Mouse (Mus musculus) colon, adult 2 months (tissue): ENCODE measurements around the gene Kntc1. TPM values are rescaled to one million over a fixed set of nuclear protein-coding genes. Genes with fewer than 3 reads are reported as not detected.

Experiments
- polyA plus RNA-seq: library from polyadenylated mRNA; depleted of rRNA; stranded (reverse); fragments of >200 nt; gene quantifications from 2 replicates; pipeline ENCODE4 v1.2.3, GENCODE M21; 2012; rRNA removed

The Kntc1 gene
- 1.2 and 2.1 TPM in 2 replicates for polyA plus RNA-seq

GRCm38 (mm10) chr5:123749065-123750064 is at the start of gene Kntc1, which contains the start of gene Rsrc2:
TSS of gene Kntc1 (plus strand) at chr5:123749716.
TSS of gene Rsrc2 (minus strand) at chr5:123749414.

GRCm38 (mm10) chr5:123720328-123721311 is 28.9 kb upstream of the Kntc1 start, which contains the start of gene Zcchc8:
TSS of gene Zcchc8 (minus strand) at chr5:123721100.

GRCm38 (mm10) chr5:123865365-123865764 is 115.8 kb downstream of the Kntc1 start, which contains the start of gene Hcar2:
TSS of gene Hcar2 (minus strand) at chr5:123865499.

Other genes starting within 250 kb of the Kntc1 start
- 0.33 TPM in 1 of 2 replicates, not detected in the other for gene B3gnt4, start 239.3 kb upstream of the Kntc1 start, polyA plus RNA-seq
- gene Diablo, start 225.5 kb upstream of the Kntc1 start, polyA plus RNA-seq, result 37.9 and 38.2 TPM in 2 replicates
- 19.5 and 21.7 TPM in 2 replicates for gene Gm49027, start 224.2 kb upstream of the Kntc1 start, polyA plus RNA-seq
- 8.8 and 11.2 TPM in 2 replicates for gene Vps33a, start 176.7 kb upstream of the Kntc1 start, polyA plus RNA-seq
- 12.9 and 13.1 TPM in 2 replicates for gene Clip1, start 65.1 kb upstream of the Kntc1 start, polyA plus RNA-seq
- 24.9 and 25.6 TPM in 2 replicates for gene Zcchc8, start 28.6 kb upstream of the Kntc1 start, polyA plus RNA-seq
- 8.2 and 13.1 TPM in 2 replicates for gene Rsrc2, start 302 bp upstream of the Kntc1 start, polyA plus RNA-seq
- 1.1 and 1.7 TPM in 2 replicates for gene Hcar2, start 115.8 kb downstream of the Kntc1 start, polyA plus RNA-seq
- 3.9 and 4.3 TPM in 2 replicates for gene Hcar1, start 130.3 kb downstream of the Kntc1 start, polyA plus RNA-seq
- 15.2 and 17.9 TPM in 2 replicates for gene Denr, start 157.5 kb downstream of the Kntc1 start, polyA plus RNA-seq
- not detected in 2 replicates for gene Gm43518, start 177.7 kb downstream of the Kntc1 start, polyA plus RNA-seq
- 1.2 and 2.6 TPM in 2 replicates for gene Ccdc62, start 181.0 kb downstream of the Kntc1 start, polyA plus RNA-seq
- 30.6 and 33.3 TPM in 2 replicates for gene Hip1r, start 223.9 kb downstream of the Kntc1 start, polyA plus RNA-seq